Mouse (Mus musculus) liver, adult 10 weeks (tissue): ENCODE measurements around the gene Prpmp5. TPM values are rescaled to one million over a fixed set of nuclear protein-coding genes. Genes with fewer than 3 reads are reported as not detected.

Experiments
- polyA plus RNA-seq: library from polyadenylated mRNA; stranded (reverse); fragments of 350-450 nt; fragmentation: Illumina TruSeq; extraction: RNeasy Lipid Tissue Mini Kit (QIAGEN cat#74804); gene quantifications from one replicate; pipeline ENCODE4 v1.2.3, GENCODE M21; 2014; ENCODE audit warnings: low read depth, low replicate concordance

The Prpmp5 gene
- not detected for polyA plus RNA-seq

DNA sequence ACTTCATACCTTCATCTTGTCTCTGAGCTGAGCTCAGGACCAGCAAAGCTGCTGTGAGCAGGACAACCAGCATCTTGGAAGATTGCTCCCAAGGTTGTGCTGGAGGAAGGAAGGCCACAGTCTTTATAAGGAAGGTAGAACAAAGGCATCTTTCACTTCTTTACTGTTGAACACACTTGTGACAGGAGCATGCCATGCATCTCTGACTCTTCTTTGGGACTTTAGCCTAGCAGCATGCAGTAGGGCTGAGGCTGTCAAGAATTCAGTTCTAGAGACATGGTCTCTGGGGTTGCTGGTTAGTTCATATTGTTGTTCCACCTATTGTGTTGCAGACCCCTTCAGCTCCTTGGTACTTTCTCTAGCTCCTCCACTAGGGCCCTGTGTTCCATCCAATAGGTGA, at the start of gene Prpmp5:
TSS of gene Prpmp5 (minus strand) at position 101 of the 400 bp plus-strand sequence.

GRCm38 (mm10) chr6:132364034-132364433, 49.5 kb upstream of the Prpmp5 start, which contains the start of gene Gm8882:
TSS of gene Gm8882 (minus strand) at chr6:132364134.

Other genes starting within 250 kb of the Prpmp5 start
- gene Prb1, start 104.2 kb downstream of the Prpmp5 start, polyA plus RNA-seq = not detected
- gene Gm8882, start 49.4 kb upstream of the Prpmp5 start, polyA plus RNA-seq = not detected